18 mouse cellular contexts compared by ENCODE assay signal in genomic region chr12:83726510-83727308, GRCm38 (mm10). TPM values are rescaled to one million over a fixed set of nuclear protein-coding genes. Genes with fewer than 3 reads are reported as not detected.
DNase-seq lines count a peak whose midpoint lies in the region; ATAC-seq and TF ChIP-seq lines count a peak whose summit lies in the region.
"Had no signal": no experiment of that assay in that cellular context is flagged by ENCODE, and none has a peak within 500 bp of the region (broad histone marks: within the 10 kb centered on the region; RNA-seq: fewer than 3 reads in every experiment).

No protein-coding gene starts in this region.

- no peak for DNase-seq in heart, postnatal 4 days
- DNase-seq in induced T-regulatory cell, adult 2 months (ENCODE audit: low read depth), result peak; percentile 48
- no peak for DNase-seq in stomach, postnatal 0 days (ENCODE audit: low spot score)
- no peak for DNase-seq in forebrain, embryonic 10.5 days (ENCODE audit: extremely low spot score, low spot score)
- DNase-seq in gastrocnemius, postnatal 4 days (ENCODE audit: low spot score in 2 of 2), result no peak
- DNase-seq: cerebellum, adult 11 months; gastrocnemius, postnatal 14 days; heart, postnatal 36 days; layer of hippocampus, postnatal 36 days; lung, adult 18-20 months had no signal

- TF ChIP-seq CTCF in stomach, postnatal 0 days (IDR thresholded peaks at IDR 0.05; ENCODE audit: low read depth), result no peak

- WGBS in heart, embryonic 16.5 days, result 81% methylated on average over 12 of the region's 12 CpGs
- 52% methylated on average over 12 of the region's 12 CpGs for WGBS in kidney, embryonic 16.5 days
- 62% methylated on average over 12 of the region's 12 CpGs for WGBS in stomach, postnatal 0 days
- 93% methylated on average over 12 of the region's 12 CpGs for WGBS in forebrain, embryonic 10.5 days

- H3K9ac ChIP-seq in heart, embryonic 16.5 days (ENCODE audit: low read length), result no peak overlapping the region
- no peak overlapping the region for H3K9ac ChIP-seq in kidney, embryonic 16.5 days (replicated peaks; ENCODE audit: low read length)
- no peak overlapping the region for H3K9ac ChIP-seq in stomach, postnatal 0 days (ENCODE audit: low read length)
- H3K9ac ChIP-seq: limb, embryonic 13.5 days; midbrain, embryonic 15.5 days; neural tube, embryonic 12.5 days had no signal

- no peak for TF ChIP-seq EP300 in stomach, postnatal 0 days (optimal IDR thresholded peaks at IDR 0.05)

- H3K4me1 ChIP-seq in heart, embryonic 16.5 days (ENCODE audit: control insufficient read depth, insufficient read depth, low read length), result peaks cover 4% of the 10 kb centered on the region; the same call in 1 of the 2 replicates
- H3K4me1 ChIP-seq in kidney, embryonic 16.5 days (ENCODE audit: insufficient read depth, low read length), result no peaks in the 10 kb centered on the region
- no peaks in the 10 kb centered on the region for H3K4me1 ChIP-seq in stomach, postnatal 0 days (replicated peaks; ENCODE audit: control insufficient read depth, insufficient read depth)
- no peaks in the 10 kb centered on the region for H3K4me1 ChIP-seq in forebrain, embryonic 10.5 days
- H3K4me1 ChIP-seq: limb, embryonic 13.5 days; midbrain, embryonic 15.5 days; neural tube, embryonic 12.5 days had no signal

- H3K4me2 ChIP-seq in heart, embryonic 16.5 days (ENCODE audit: low read depth, low read length), result no peak overlapping the region
- no peak overlapping the region for H3K4me2 ChIP-seq in kidney, embryonic 16.5 days (replicated peaks; ENCODE audit: low read depth, low read length)
- H3K4me2 ChIP-seq in stomach, postnatal 0 days (replicated peaks; ENCODE audit: low read depth), result no peak overlapping the region
- H3K4me2 ChIP-seq: limb, embryonic 13.5 days; midbrain, embryonic 15.5 days; neural tube, embryonic 12.5 days had no signal

- no peaks in the 10 kb centered on the region for H3K27me3 ChIP-seq in heart, embryonic 16.5 days (ENCODE audit: control insufficient read depth, insufficient read depth, low read length)
- no peaks in the 10 kb centered on the region for H3K27me3 ChIP-seq in kidney, embryonic 16.5 days (ENCODE audit: insufficient read depth, low read length)
- no peaks in the 10 kb centered on the region for H3K27me3 ChIP-seq in stomach, postnatal 0 days (ENCODE audit: control insufficient read depth, insufficient read depth, low read length)
- H3K27me3 ChIP-seq in forebrain, embryonic 10.5 days (ENCODE audit: poor library complexity, severe bottlenecking), result no peaks in the 10 kb centered on the region
- H3K27me3 ChIP-seq: limb, embryonic 13.5 days; midbrain, embryonic 15.5 days; neural tube, embryonic 12.5 days had no signal

- H3K27ac ChIP-seq in heart, embryonic 16.5 days (ENCODE audit: low read length), result peak overlapping the region; percentile 55
- H3K27ac ChIP-seq in kidney, embryonic 16.5 days (ENCODE audit: low read length), result peak overlapping the region; percentile 53; the same call in 1 of the 2 replicates
- H3K27ac ChIP-seq in stomach, postnatal 0 days (replicated peaks), result peak overlapping the region; percentile 8; the same call in 1 of the 2 replicates
- H3K27ac ChIP-seq in forebrain, embryonic 10.5 days, result no peak overlapping the region
- H3K27ac ChIP-seq: limb, embryonic 13.5 days; macrophage; midbrain, embryonic 15.5 days; neural tube, embryonic 12.5 days had no signal

- no peak for ATAC-seq in heart, embryonic 16.5 days (replicated peaks; ENCODE audit: extremely low read depth, insufficient read depth, low FRiP score)
- peak; percentile 51; the same call in 1 of the 2 replicates for ATAC-seq in kidney, embryonic 16.5 days (ENCODE audit: low FRiP score, low TSS enrichment)
- ATAC-seq in stomach, postnatal 0 days (ENCODE audit: low FRiP score, low TSS enrichment), result 0 out of 2 replicates have a peak, but pooled peaks have one; percentile 30
- ATAC-seq in inflammation-experienced regulatory T-cells, adult 6 months, result no peak
- ATAC-seq: forebrain, embryonic 16.5 days; midbrain, embryonic 15.5 days had no signal

- peaks cover 58% of the 10 kb centered on the region for H3K36me3 ChIP-seq in heart, embryonic 16.5 days (ENCODE audit: control insufficient read depth, insufficient read depth)
- H3K36me3 ChIP-seq in kidney, embryonic 16.5 days (ENCODE audit: insufficient read depth, low read length), result peaks cover 47% of the 10 kb centered on the region
- H3K36me3 ChIP-seq in stomach, postnatal 0 days (ENCODE audit: control insufficient read depth, insufficient read depth, low read length), result peaks cover 20% of the 10 kb centered on the region
- peaks cover 96% of the 10 kb centered on the region for H3K36me3 ChIP-seq in forebrain, embryonic 10.5 days (replicated peaks)

- H3K9me3 ChIP-seq in heart, embryonic 16.5 days (replicated peaks; ENCODE audit: control insufficient read depth, low read length), result no peaks in the 10 kb centered on the region
- H3K9me3 ChIP-seq in kidney, embryonic 16.5 days (ENCODE audit: low read length), result no peaks in the 10 kb centered on the region
- no peaks in the 10 kb centered on the region for H3K9me3 ChIP-seq in stomach, postnatal 0 days (ENCODE audit: control insufficient read depth, low read length)
- no peaks in the 10 kb centered on the region for H3K9me3 ChIP-seq in forebrain, embryonic 10.5 days
- H3K9me3 ChIP-seq: limb, embryonic 13.5 days; midbrain, embryonic 15.5 days; neural tube, embryonic 12.5 days had no signal

- no peak overlapping the region for H3K4me3 ChIP-seq in heart, embryonic 16.5 days (ENCODE audit: low read length)
- H3K4me3 ChIP-seq in kidney, embryonic 16.5 days (ENCODE audit: low read length), result no peak overlapping the region
- H3K4me3 ChIP-seq in stomach, postnatal 0 days (ENCODE audit: low read depth, low read length), result no peak overlapping the region
- H3K4me3 ChIP-seq in forebrain, embryonic 10.5 days, result no peak overlapping the region
- H3K4me3 ChIP-seq: limb, embryonic 13.5 days; midbrain, embryonic 15.5 days; neural tube, embryonic 12.5 days had no signal

RNA-seq across cellular contexts. Expression of gene Papln, which starts 36.7 kb away (rescaled TPM):
- polyA plus RNA-seq in heart, embryonic 16.5 days (2015; fragmentation: Nextera tagmentation; extraction: Ambion mirVana), result 0.88 and 1.1 TPM in 2 replicates
- 10 to 100 TPM; 13.2 to 15.7 TPM for total RNA-seq in heart, postnatal 4 days (2021)
- polyA plus RNA-seq in kidney, embryonic 16.5 days (2015; fragmentation: Nextera tagmentation; extraction: Ambion mirVana), result 2.7 and 3.0 TPM in 2 replicates
- 2.1 and 2.5 TPM in 2 replicates for polyA plus RNA-seq in stomach, postnatal 0 days (2015; fragmentation: Nextera tagmentation; extraction: Ambion mirVana)
- polyA plus RNA-seq in inflammation-experienced regulatory T-cells, adult 6 months (2017; shearing (Covaris generic)), result not detected
- 0.07 TPM in 2 replicates for polyA plus RNA-seq in forebrain, embryonic 10.5 days (2016; fragmentation: Nextera tagmentation; extraction: Ambion mirVana)
- 1 to 10 TPM; 4.0 to 4.1 TPM for total RNA-seq in gastrocnemius, postnatal 4 days (2021)
- polyA plus RNA-seq: macrophage had no signal

RNA-seq across cellular contexts. Expression of gene Psen1, which starts 38.8 kb away (rescaled TPM):
- polyA plus RNA-seq in heart, embryonic 16.5 days (2015; fragmentation: Nextera tagmentation; extraction: Ambion mirVana), result 46.1 and 49.4 TPM in 2 replicates
- 10 to 100 TPM; 43.7 to 44.7 TPM for total RNA-seq in heart, postnatal 4 days (2021)
- polyA plus RNA-seq in kidney, embryonic 16.5 days (2015; fragmentation: Nextera tagmentation; extraction: Ambion mirVana), result 70.0 and 72.7 TPM in 2 replicates
- polyA plus RNA-seq in stomach, postnatal 0 days (2015; fragmentation: Nextera tagmentation; extraction: Ambion mirVana), result 64.7 and 67.2 TPM in 2 replicates
- 100 to 1,000 TPM in 2 of 3 experiments, 10 to 100 TPM in 1; 88.9 to 115 (median 110) TPM for polyA plus RNA-seq in inflammation-experienced regulatory T-cells, adult 6 months (2017; shearing (Covaris generic))
- 58.2 and 60.5 TPM in 2 replicates for polyA plus RNA-seq in forebrain, embryonic 10.5 days (2016; fragmentation: Nextera tagmentation; extraction: Ambion mirVana)
- total RNA-seq in gastrocnemius, postnatal 4 days (2021), result 10 to 100 TPM; 39.0 to 39.3 TPM

Comparison
In these comparisons a context has a peak if more than half of its experiments do, and no peak if none do; other contexts are left out.
1. ATAC-seq: peak in kidney, embryonic 16.5 days (single experiment) and stomach, postnatal 0 days (single experiment); none in heart, embryonic 16.5 days (single experiment) and inflammation-experienced regulatory T-cells, adult 6 months (single experiment).